Mouse (Mus musculus): ENCODE data around the gene Rnf151. TPM values are rescaled to one million over a fixed set of nuclear protein-coding genes. Genes with fewer than 3 reads are reported as not detected.
A peak's percentile ranks its signal among the peaks of the same experiment; 100 is the strongest.
"Not testable (repeated sequence)": the region's sequence is repeated elsewhere in the genome, so short reads cannot be mapped to it uniquely, and the experiment has no call there.

Gene Rnf151
- polyA plus RNA-seq, 1 experiment from 2014 or later: 0.11 TPM

GRCm38 (mm10) chr17:24728184-24728583, 10.3 kb upstream of the Rnf151 start:
- H3K4me1 ChIP-seq (replicated peaks): 0 out of 2 replicates have a peak, but pooled peaks cover 4% of the 10 kb centered on the region
- H3K4me2 ChIP-seq (replicated peaks): no peak overlapping the region
- H3K9ac ChIP-seq: no peak overlapping the region
- no peak overlapping the region for H3K4me3 ChIP-seq (replicated peaks)
- no peak for ATAC-seq
- no peaks in the 10 kb centered on the region for H3K36me3 ChIP-seq
- H3K27ac ChIP-seq: no peak overlapping the region
- H3K27me3 ChIP-seq (replicated peaks): no peaks in the 10 kb centered on the region
- WGBS: 70% methylated on average over 17 of the region's 17 CpGs
- H3K9me3 ChIP-seq: no peaks in the 10 kb centered on the region

GRCm38 (mm10) chr17:24727618-24728017, 9.8 kb upstream of the Rnf151 start, which contains the start of gene Rpl3l:
Gene Rpl3l, plus strand, starts transcription at chr17:24727820.
- WGBS: 64% methylated on average over 2 of the region's 2 CpGs
- no peak for ATAC-seq
- no peak within 1 kb of the TSS for H3K4me2 ChIP-seq (replicated peaks)
- H3K27me3 ChIP-seq (replicated peaks): no peaks in the 10 kb centered on the region
- H3K4me3 ChIP-seq (replicated peaks): no peak within 1 kb of the TSS
- no peaks in the 10 kb centered on the region; the same call in 1 of the 2 replicates for H3K36me3 ChIP-seq
- no peak within 1 kb of the TSS for H3K9ac ChIP-seq
- peaks cover 10% of the 10 kb centered on the region for H3K4me1 ChIP-seq (replicated peaks)
- H3K27ac ChIP-seq: no peak within 1 kb of the TSS
- no peaks in the 10 kb centered on the region for H3K9me3 ChIP-seq

GRCm38 (mm10) chr17:24725637-24726390, 8.0 kb upstream of the Rnf151 start:
- no peak overlapping the region for H3K4me2 ChIP-seq (replicated peaks)

GRCm38 (mm10) chr17:24724184-24724583, 6.3 kb upstream of the Rnf151 start, which contains the start of gene Ndufb10:
Gene Ndufb10, minus strand, starts transcription at chr17:24724478.
- Histone ChIP-seq H3K36me3 (peaks cover 14% of the 10 kb centered on the region), H3K4me3 (replicated peaks) (peak within 1 kb of the TSS; percentile 61), H3K9me3 (no peaks in the 10 kb centered on the region), H3K27me3 (replicated peaks) (no peaks in the 10 kb centered on the region), H3K27ac (peak within 1 kb of the TSS; percentile 72), H3K4me2 (replicated peaks) (peak within 1 kb of the TSS; percentile 71), H3K4me1 (replicated peaks) (peaks cover 23% of the 10 kb centered on the region), H3K9ac (peak within 1 kb of the TSS; percentile 80)
- WGBS: under 1% methylated on average over 30 of the region's 30 CpGs
- peak; percentile 79 for ATAC-seq

More at GRCm38 (mm10) chr17:24725637-24726390, 8.0 kb upstream of the Rnf151 start:
- no peaks in the 10 kb centered on the region for H3K27me3 ChIP-seq (replicated peaks)
- peaks cover 14% of the 10 kb centered on the region for H3K36me3 ChIP-seq
- H3K27ac ChIP-seq: no peak overlapping the region
- 74% methylated on average over 3 of the region's 3 CpGs for WGBS
- H3K4me3 ChIP-seq (replicated peaks): no peak overlapping the region
- peaks cover 23% of the 10 kb centered on the region for H3K4me1 ChIP-seq (replicated peaks)
- no peaks in the 10 kb centered on the region for H3K9me3 ChIP-seq
- H3K9ac ChIP-seq: no peak overlapping the region
- ATAC-seq: no peak

GRCm38 (mm10) chr17:24723881-24724180, 6.0 kb upstream of the Rnf151 start:
- WGBS: under 1% methylated on average over 15 of the region's 15 CpGs
- peaks cover 23% of the 10 kb centered on the region for H3K4me1 ChIP-seq (replicated peaks)
- H3K9ac ChIP-seq: peak overlapping the region; percentile 80
- peaks cover 14% of the 10 kb centered on the region for H3K36me3 ChIP-seq
- peak overlapping the region; percentile 71 for H3K4me2 ChIP-seq (replicated peaks)
- H3K27ac ChIP-seq: peak overlapping the region; percentile 72
- peak overlapping the region; percentile 61 for H3K4me3 ChIP-seq (replicated peaks)
- ATAC-seq: peak; percentile 24
- no peaks in the 10 kb centered on the region for H3K9me3 ChIP-seq
- H3K27me3 ChIP-seq (replicated peaks): no peaks in the 10 kb centered on the region

GRCm38 (mm10) chr17:24723122-24723880, 5.4 kb upstream of the Rnf151 start:
- H3K4me2 ChIP-seq (replicated peaks): peak overlapping the region; percentile 71
- peak overlapping the region; percentile 80 for H3K9ac ChIP-seq
- peak overlapping the region; percentile 72 for H3K27ac ChIP-seq
- H3K27me3 ChIP-seq (replicated peaks): no peaks in the 10 kb centered on the region
- WGBS: under 1% methylated on average over 12 of the region's 12 CpGs
- peak overlapping the region; percentile 61 for H3K4me3 ChIP-seq (replicated peaks)
- H3K4me1 ChIP-seq (replicated peaks): peaks cover 23% of the 10 kb centered on the region
- no peaks in the 10 kb centered on the region for H3K9me3 ChIP-seq
- no peak for ATAC-seq
- peaks cover 14% of the 10 kb centered on the region for H3K36me3 ChIP-seq

- no peak for ATAC-seq
- peaks cover 21% of the 10 kb centered on the region for H3K36me3 ChIP-seq
- no peaks in the 10 kb centered on the region for H3K27me3 ChIP-seq (replicated peaks)
- peaks cover 23% of the 10 kb centered on the region for H3K4me1 ChIP-seq (replicated peaks)
- H3K9me3 ChIP-seq: no peaks in the 10 kb centered on the region
- 29% methylated on average over 13 of the region's 13 CpGs for WGBS
- peak overlapping the region; percentile 71 for H3K4me2 ChIP-seq (replicated peaks)
- H3K9ac ChIP-seq: peak overlapping the region; percentile 32; the same call in 1 of the 2 replicates
- H3K27ac ChIP-seq: 0 out of 2 replicates have a peak overlapping the region, but pooled peaks have one; percentile 72
- peak overlapping the region; percentile 24 for H3K4me3 ChIP-seq (replicated peaks)
Observed at GRCm38 (mm10) chr17:24722220-24722924, 4.5 kb upstream of the Rnf151 start.

GRCm38 (mm10) chr17:24721383-24721955, 3.6 kb upstream of the Rnf151 start:
- peaks cover 21% of the 10 kb centered on the region for H3K36me3 ChIP-seq
- H3K4me3 ChIP-seq (replicated peaks): peak overlapping the region; percentile 72
- peaks cover 23% of the 10 kb centered on the region for H3K4me1 ChIP-seq (replicated peaks)
- ATAC-seq; H3K27me3 ChIP-seq (replicated peaks); H3K9me3 ChIP-seq: not testable (repeated sequence)
- H3K4me2 ChIP-seq (replicated peaks): peak overlapping the region; percentile 71
- WGBS: 46% methylated on average over 7 of the region's 7 CpGs
- H3K27ac ChIP-seq: peak overlapping the region; percentile 20
- peak overlapping the region; percentile 52 for H3K9ac ChIP-seq

- not testable (repeated sequence) for ATAC-seq; H3K9me3 ChIP-seq; H3K27me3 ChIP-seq (replicated peaks)
- Histone ChIP-seq H3K4me2 (replicated peaks) (peak overlapping the region; percentile 71), H3K27ac (peak overlapping the region; percentile 83), H3K36me3 (peaks cover 26% of the 10 kb centered on the region), H3K4me3 (replicated peaks) (peak overlapping the region; percentile 72), H3K4me1 (replicated peaks) (peaks cover 23% of the 10 kb centered on the region), H3K9ac (peak overlapping the region; percentile 79)
- WGBS: under 1% methylated on average over 11 of the region's 11 CpGs
Observed at GRCm38 (mm10) chr17:24720616-24721015, 2.8 kb upstream of the Rnf151 start.

- under 1% methylated on average over 61 of the region's 61 CpGs for WGBS
Observed at GRCm38 (mm10) chr17:24719494-24720222, 1.8 kb upstream of the Rnf151 start.

GRCm38 (mm10) chr17:24718938-24719337, 1.1 kb upstream of the Rnf151 start:
- not testable (repeated sequence) for H3K27ac ChIP-seq; H3K27me3 ChIP-seq (replicated peaks); H3K9me3 ChIP-seq; ATAC-seq
- peak overlapping the region; percentile 92 for H3K9ac ChIP-seq
- H3K36me3 ChIP-seq: peaks cover 26% of the 10 kb centered on the region
- peaks cover 23% of the 10 kb centered on the region for H3K4me1 ChIP-seq (replicated peaks)
- WGBS: 61% methylated on average over 5 of the region's 5 CpGs
- peak overlapping the region; percentile 55 for H3K4me2 ChIP-seq (replicated peaks)
- H3K4me3 ChIP-seq (replicated peaks): peak overlapping the region; percentile 72

More at GRCm38 (mm10) chr17:24719494-24720222, 1.8 kb upstream of the Rnf151 start:
- peaks cover 23% of the 10 kb centered on the region for H3K4me1 ChIP-seq (replicated peaks)
- peaks cover 26% of the 10 kb centered on the region for H3K36me3 ChIP-seq
- H3K9me3 ChIP-seq: no peaks in the 10 kb centered on the region
- peak overlapping the region; percentile 72 for H3K4me3 ChIP-seq (replicated peaks)
- H3K27me3 ChIP-seq (replicated peaks): no peaks in the 10 kb centered on the region
- peak overlapping the region; percentile 92 for H3K9ac ChIP-seq
- peak; percentile 97 for ATAC-seq
- H3K4me2 ChIP-seq (replicated peaks): peak overlapping the region; percentile 71
- peak overlapping the region; percentile 83 for H3K27ac ChIP-seq

All from intestine, embryonic 15.5 days (tissue).